Mouse (Mus musculus) frontal cortex, postnatal 36 days (tissue): ENCODE measurements at regions not wholly inside any gene's neighbourhood (a gene's known extent, or its start where the extent isn't known, plus 50 kb on each side); places are given as distances from the start of the nearest gene placed in this dataset.

Source experiments
- DNase-seq, 2 experiments: peaks; one replicate each; pipeline ENCODE4 v3.0.0; 2022; ENCODE audit warnings: low spot score in 2 of 2

- DNase-seq, result peak; percentile 2 to 5
Observed at GRCm38 (mm10) chr12:24252071-24252874, 155.2 kb upstream of the 9030624G23Rik start.
